Mouse (Mus musculus): ENCODE measurements around the gene Grhpr. TPM values are rescaled to one million over a fixed set of nuclear protein-coding genes. Genes with fewer than 3 reads are reported as not detected.

Gene Grhpr
- total and polyA plus RNA-seq, 2 experiments from 2014 or later, result 103 to 147 TPM

GRCm38 (mm10) chr4:45011581-45012104 is 30.4 kb downstream of the Grhpr start:
- H3K9ac ChIP-seq (replicated peaks; ENCODE audit: low read depth, low read length), result peak overlapping the region; percentile 88
- H3K4me2 ChIP-seq (ENCODE audit: low read depth, low read length), result peak overlapping the region; percentile 69
- H3K27me3 ChIP-seq (ENCODE audit: control insufficient read depth, insufficient read depth, low read length), result no peaks in the 10 kb centered on the region
- DNase-seq (ENCODE audit: low spot score) (peak; percentile 41), ATAC-seq (ENCODE audit: insufficient read depth, low read depth) (peak; percentile 30)
- TF ChIP-seq CTCF (IDR thresholded peaks at IDR 0.05; ENCODE audit: low read depth) (no peak), EP300 (IDR thresholded peaks at IDR 0.05; ENCODE audit: low read depth) (no peak)
- under 1% methylated on average over 31 of the region's 31 CpGs for WGBS
- H3K27ac ChIP-seq (ENCODE audit: low read depth), result peak overlapping the region; percentile 97
- no peaks in the 10 kb centered on the region for H3K36me3 ChIP-seq (replicated peaks; ENCODE audit: control insufficient read depth, insufficient read depth, low read length)
- peak overlapping the region; percentile 90 for H3K4me3 ChIP-seq (ENCODE audit: low read depth, low read length)
- H3K4me1 ChIP-seq (ENCODE audit: control insufficient read depth, insufficient read depth), result peaks cover 12% of the 10 kb centered on the region
- no peaks in the 10 kb centered on the region for H3K9me3 ChIP-seq (replicated peaks; ENCODE audit: control insufficient read depth, low read length)

- Histone ChIP-seq H3K9ac (replicated peaks; ENCODE audit: low read depth, low read length) (peak within 1 kb of the TSS; percentile 88), H3K9me3 (replicated peaks; ENCODE audit: control insufficient read depth, low read length) (no peaks in the 10 kb centered on the region), H3K27me3 (ENCODE audit: control insufficient read depth, insufficient read depth, low read length) (no peaks in the 10 kb centered on the region), H3K4me2 (ENCODE audit: low read depth, low read length) (peak within 1 kb of the TSS; percentile 92), H3K36me3 (replicated peaks; ENCODE audit: control insufficient read depth, insufficient read depth, low read length) (no peaks in the 10 kb centered on the region), H3K4me1 (ENCODE audit: control insufficient read depth, insufficient read depth) (peaks cover 12% of the 10 kb centered on the region), H3K27ac (ENCODE audit: low read depth) (peak within 1 kb of the TSS; percentile 97), H3K4me3 (ENCODE audit: low read depth, low read length) (peak within 1 kb of the TSS; percentile 90)
- under 1% methylated on average over 60 of the region's 63 CpGs for WGBS
- peak; percentile 97 for ATAC-seq (ENCODE audit: insufficient read depth, low read depth)
- TF ChIP-seq EP300 (IDR thresholded peaks at IDR 0.05; ENCODE audit: low read depth), result 0 out of 2 replicates have a peak, but pooled peaks have one; percentile 35
- no peak for TF ChIP-seq CTCF (IDR thresholded peaks at IDR 0.05; ENCODE audit: low read depth)
- DNase-seq (ENCODE audit: low spot score), result peak; percentile 100
Observed at GRCm38 (mm10) chr4:45012105-45012975, 31.1 kb downstream of the Grhpr start, which contains the start of gene Zbtb5. TSS of gene Zbtb5 (minus strand) at chr4:45012412.

DNA sequence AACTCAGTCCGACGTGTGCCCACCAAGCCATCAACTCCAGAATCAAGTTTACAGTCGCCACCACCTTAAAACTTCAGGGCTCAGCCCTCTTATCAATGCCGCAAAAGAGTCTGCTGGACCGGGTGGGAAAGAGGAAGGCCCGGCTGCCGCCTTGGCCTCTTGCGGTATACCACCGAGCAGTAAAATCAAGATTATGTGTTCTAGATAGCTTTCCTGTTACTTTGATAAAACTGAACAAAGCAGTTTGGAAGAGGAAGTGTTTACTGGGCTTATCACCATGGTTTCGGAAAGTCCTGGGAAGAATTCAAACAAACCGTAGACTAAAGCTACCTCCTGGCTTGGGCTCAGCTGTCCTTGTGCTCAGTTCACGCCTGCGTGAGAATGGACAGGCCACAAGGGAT is 31.8 kb downstream of the Grhpr start:
- peak overlapping the region; percentile 92 for H3K4me2 ChIP-seq (ENCODE audit: low read depth, low read length)
- no peaks in the 10 kb centered on the region for H3K9me3 ChIP-seq (replicated peaks; ENCODE audit: control insufficient read depth, low read length)
- TF ChIP-seq EP300 (IDR thresholded peaks at IDR 0.05; ENCODE audit: low read depth) (no peak), CTCF (IDR thresholded peaks at IDR 0.05; ENCODE audit: low read depth) (no peak)
- peak overlapping the region; percentile 76 for H3K9ac ChIP-seq (replicated peaks; ENCODE audit: low read depth, low read length)
- peaks cover 12% of the 10 kb centered on the region for H3K4me1 ChIP-seq (ENCODE audit: control insufficient read depth, insufficient read depth)
- DNase-seq (ENCODE audit: low spot score), result peak; percentile 34
- 1% methylated on average over 13 of the region's 13 CpGs for WGBS
- peak overlapping the region; percentile 69 for H3K4me3 ChIP-seq (ENCODE audit: low read depth, low read length)
- no peaks in the 10 kb centered on the region for H3K36me3 ChIP-seq (replicated peaks; ENCODE audit: control insufficient read depth, insufficient read depth, low read length)
- no peak for ATAC-seq (ENCODE audit: insufficient read depth, low read depth)
- no peaks in the 10 kb centered on the region for H3K27me3 ChIP-seq (ENCODE audit: control insufficient read depth, insufficient read depth, low read length)
- H3K27ac ChIP-seq (ENCODE audit: low read depth), result peak overlapping the region; percentile 88

GRCm38 (mm10) chr4:45013537-45013936 is 32.3 kb downstream of the Grhpr start:
- Histone ChIP-seq H3K36me3 (replicated peaks; ENCODE audit: control insufficient read depth, insufficient read depth, low read length) (no peaks in the 10 kb centered on the region), H3K4me2 (ENCODE audit: low read depth, low read length) (peak overlapping the region; percentile 92), H3K9ac (replicated peaks; ENCODE audit: low read depth, low read length) (peak overlapping the region; percentile 76; the same call in 1 of the 2 replicates), H3K27ac (ENCODE audit: low read depth) (peak overlapping the region; percentile 88), H3K4me3 (ENCODE audit: low read depth, low read length) (peak overlapping the region; percentile 69), H3K27me3 (ENCODE audit: control insufficient read depth, insufficient read depth, low read length) (no peaks in the 10 kb centered on the region), H3K9me3 (replicated peaks; ENCODE audit: control insufficient read depth, low read length) (no peaks in the 10 kb centered on the region), H3K4me1 (ENCODE audit: control insufficient read depth, insufficient read depth) (peaks cover 12% of the 10 kb centered on the region)
- 3% methylated on average over 2 of the region's 2 CpGs for WGBS
- no peak for ATAC-seq (ENCODE audit: insufficient read depth, low read depth)
- no peak for DNase-seq (ENCODE audit: low spot score)
- no peak for TF ChIP-seq CTCF (IDR thresholded peaks at IDR 0.05; ENCODE audit: low read depth)
- no peak for TF ChIP-seq EP300 (IDR thresholded peaks at IDR 0.05; ENCODE audit: low read depth)

GRCm38 (mm10) chr4:45015615-45016014 is 34.4 kb downstream of the Grhpr start:
- no peak overlapping the region for H3K4me2 ChIP-seq (ENCODE audit: low read depth, low read length)
- no peak overlapping the region for H3K9ac ChIP-seq (replicated peaks; ENCODE audit: low read depth, low read length)
- WGBS, result 15% methylated on average over 3 of the region's 3 CpGs

More at GRCm38 (mm10) chr4:45015615-45016014, 34.4 kb downstream of the Grhpr start:
- no peak for TF ChIP-seq EP300 (IDR thresholded peaks at IDR 0.05; ENCODE audit: low read depth)
- peak; percentile 75 for TF ChIP-seq CTCF (IDR thresholded peaks at IDR 0.05; ENCODE audit: low read depth)
- no peak overlapping the region for H3K27ac ChIP-seq (ENCODE audit: low read depth)
- peaks cover 24% of the 10 kb centered on the region for H3K4me1 ChIP-seq (ENCODE audit: control insufficient read depth, insufficient read depth)
- H3K9me3 ChIP-seq (replicated peaks; ENCODE audit: control insufficient read depth, low read length), result no peaks in the 10 kb centered on the region
- ATAC-seq (ENCODE audit: insufficient read depth, low read depth), result no peak
- H3K27me3 ChIP-seq (ENCODE audit: control insufficient read depth, insufficient read depth, low read length), result no peaks in the 10 kb centered on the region
- no peak overlapping the region for H3K4me3 ChIP-seq (ENCODE audit: low read depth, low read length)
- H3K36me3 ChIP-seq (replicated peaks; ENCODE audit: control insufficient read depth, insufficient read depth, low read length), result no peaks in the 10 kb centered on the region
- peak; percentile 50 for DNase-seq (ENCODE audit: low spot score)
